Mouse (Mus musculus) kidney, postnatal 0 days (tissue): ENCODE measurements around the gene Pcyt2. TPM values are rescaled to one million over a fixed set of nuclear protein-coding genes. Genes with fewer than 3 reads are reported as not detected.

Experiments used
- ATAC-seq: fragments of 200-750 bp; cut with Nextera tagmentation; replicated peaks from 2 replicates; pipeline ENCODE4 v1.8.0; 2017; ENCODE audit warnings: low read depth, moderate number of reproducible peaks, moderate TSS enrichment, moderate library complexity; ENCODE audit not compliant: low FRiP score
- DNase-seq: peaks from one replicate; pipeline ENCODE4 v3.0.0-alpha.2; 2016; ENCODE audit warnings: low spot score
- H3K27ac ChIP-seq: fragments of 300-500 bp; sonication (generic); 2 replicates; pipeline ENCODE4 v1.5.1; 2014; ENCODE audit warnings: mild to moderate bottlenecking
- H3K27me3 ChIP-seq: fragments of 300-500 bp; sonication (generic); 2 replicates; pipeline ENCODE4 v1.6.1; 2014; ENCODE audit warnings: low read length, mixed read lengths; ENCODE audit not compliant: insufficient read depth
- H3K36me3 ChIP-seq: fragments of 300-500 bp; sonication (generic); 2 replicates; pipeline ENCODE4 v1.6.1; 2014; ENCODE audit warnings: low read length, mixed read lengths; ENCODE audit not compliant: insufficient read depth
- H3K4me1 ChIP-seq: fragments of 300-500 bp; sonication (generic); replicated peaks from 2 replicates; pipeline ENCODE4 v1.6.1; 2014; ENCODE audit warnings: antibody characterized with exemption, low read length, mixed read lengths; ENCODE audit not compliant: insufficient read depth
- H3K4me2 ChIP-seq: fragments of 300-500 bp; sonication (generic); 2 replicates; pipeline ENCODE4 v1.6.1; 2014; ENCODE audit warnings: mild to moderate bottlenecking, low read length, moderate library complexity, mixed read lengths
- H3K4me3 ChIP-seq: fragments of 300-500 bp; sonication (generic); replicated peaks from 2 replicates; pipeline ENCODE4 v1.5.1; 2014; ENCODE audit warnings: low read depth, low read length
- H3K9ac ChIP-seq: fragments of 300-500 bp; sonication (generic); 2 replicates; pipeline ENCODE4 v1.6.1; 2014; ENCODE audit warnings: low read depth, low read length
- H3K9me3 ChIP-seq: fragments of 300-500 bp; sonication (generic); replicated peaks from 2 replicates; pipeline ENCODE4 v1.6.1; 2016; ENCODE audit warnings: low read length, inconsistent platforms, mixed read lengths
- CTCF ChIP-seq: IDR thresholded peaks from 2 replicates; pipeline ENCODE4 v1.5.1; 2016; ENCODE audit warnings: antibody characterized with exemption, low read depth, mild to moderate bottlenecking, moderate library complexity
- WGBS: fragments of 180-500 bp; shearing (Covaris S2); extraction: QIAGEN DNeasy Blood & Tissue Kit; methylation state at CpG from one replicate; pipeline ENCODE4 v1.1.7; 2014; 5-methylcytosine and 5-hydroxymethylcytosine counted together
- polyA plus RNA-seq: library from polyadenylated mRNA; unstranded; fragments of >200 nt; fragmentation: Nextera tagmentation; extraction: Ambion mirVana; gene quantifications from 2 replicates; pipeline ENCODE4 v1.2.1, GENCODE M21; 2015

The Pcyt2 gene
- polyA plus RNA-seq, 1 experiment from 2014 or later: 116 TPM

DNA sequence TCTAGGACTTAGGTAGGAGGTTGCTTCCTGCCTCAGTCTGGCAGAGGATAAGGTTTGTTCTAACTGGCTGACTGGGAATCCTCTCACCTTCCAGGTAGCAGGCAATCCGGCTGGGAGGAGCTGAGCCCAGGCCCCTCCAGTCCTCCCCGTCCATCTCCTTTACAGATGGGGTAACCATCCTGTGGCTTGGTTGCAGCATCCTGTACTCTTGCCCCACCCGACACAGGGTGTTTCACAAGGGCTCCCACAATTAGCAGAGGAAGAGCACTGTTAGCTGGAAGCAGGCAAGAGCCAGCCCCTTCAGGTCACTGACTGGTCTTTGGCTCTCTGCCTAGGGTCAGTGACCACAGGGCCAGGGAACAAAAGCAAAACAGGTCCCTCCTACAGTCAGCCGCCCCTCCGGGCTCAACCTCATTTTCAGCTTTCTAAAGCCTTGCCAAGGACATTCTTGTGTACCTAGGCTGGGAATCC is 12.7 kb upstream of the Pcyt2 start:
- ATAC-seq (no peak), DNase-seq (peak; percentile 37)
- Histone ChIP-seq H3K9ac (peak overlapping the region; percentile 48; the same call in 1 of the 2 replicates), H3K4me1 (peaks cover 20% of the 10 kb centered on the region), H3K27me3 (no peaks in the 10 kb centered on the region), H3K27ac (peak overlapping the region; percentile 81), H3K36me3 (peaks cover 15% of the 10 kb centered on the region), H3K9me3 (no peaks in the 10 kb centered on the region), H3K4me2 (peak overlapping the region; percentile 96), H3K4me3 (0 out of 2 replicates have a peak overlapping the region, but pooled peaks have one; percentile 7)
- no peak for TF ChIP-seq CTCF
- WGBS: 15% methylated on average over 5 of the region's 5 CpGs

- Histone ChIP-seq H3K9ac (peak overlapping the region; percentile 48; the same call in 1 of the 2 replicates), H3K27ac (peak overlapping the region; percentile 81), H3K4me1 (peaks cover 25% of the 10 kb centered on the region), H3K4me2 (peak overlapping the region; percentile 96), H3K9me3 (no peaks in the 10 kb centered on the region), H3K27me3 (no peaks in the 10 kb centered on the region), H3K4me3 (no peak overlapping the region), H3K36me3 (peaks cover 15% of the 10 kb centered on the region)
- DNase-seq (peak; percentile 22), ATAC-seq (no peak)
- TF ChIP-seq CTCF: no peak
- WGBS: 27% methylated on average over 6 of the region's 7 CpGs
Observed at GRCm38 (mm10) chr11:120629911-120630310, 12.2 kb upstream of the Pcyt2 start.

GRCm38 (mm10) chr11:120629341-120629730 is 11.6 kb upstream of the Pcyt2 start:
- H3K4me2 ChIP-seq: peak overlapping the region; percentile 96
- peak overlapping the region; percentile 81 for H3K27ac ChIP-seq
- no peaks in the 10 kb centered on the region for H3K9me3 ChIP-seq
- no peak for TF ChIP-seq CTCF
- H3K27me3 ChIP-seq: no peaks in the 10 kb centered on the region
- H3K9ac ChIP-seq: peak overlapping the region; percentile 48; the same call in 1 of the 2 replicates
- DNase-seq (no peak), ATAC-seq (no peak)
- WGBS: 79% methylated on average over 23 of the region's 23 CpGs
- peaks cover 25% of the 10 kb centered on the region for H3K4me1 ChIP-seq
- H3K4me3 ChIP-seq: no peak overlapping the region
- peaks cover 15% of the 10 kb centered on the region for H3K36me3 ChIP-seq

DNA sequence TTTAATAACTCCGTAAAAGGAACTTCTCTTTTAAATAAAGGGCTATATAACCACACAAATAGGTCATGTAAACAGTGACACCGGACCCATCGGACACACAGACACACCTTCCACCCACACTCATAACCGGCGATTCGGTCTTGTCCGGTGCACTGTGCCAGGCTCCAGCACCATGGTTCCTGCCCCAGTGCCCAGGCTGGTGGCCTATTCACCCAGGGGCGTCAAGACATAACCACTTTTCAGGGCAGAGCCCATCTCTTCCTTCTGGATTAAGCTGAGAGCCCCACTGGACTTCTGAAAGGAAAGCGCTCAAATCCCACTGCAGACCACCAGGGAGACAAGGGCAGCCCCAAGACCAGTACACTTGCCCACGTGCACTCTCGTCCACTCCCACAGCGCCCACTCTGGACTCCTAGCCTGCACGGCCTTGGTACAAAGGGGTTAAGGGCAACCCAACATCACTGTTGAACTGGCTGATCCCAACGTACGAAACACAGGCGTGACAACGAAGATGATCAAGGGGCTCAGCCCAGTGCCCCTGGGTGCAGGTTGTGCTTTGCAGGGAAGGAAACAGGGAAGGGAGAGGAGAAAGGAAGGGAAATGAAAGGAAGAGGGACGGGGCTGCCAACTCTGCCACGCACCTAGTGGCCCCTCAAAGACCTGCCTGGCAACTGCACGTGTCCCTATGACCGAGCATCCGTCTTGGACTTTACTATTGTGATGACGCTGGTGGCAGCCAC is 11.0 kb upstream of the Pcyt2 start:
- no peak overlapping the region; the same call in 1 of the 2 replicates for H3K27ac ChIP-seq
- H3K4me3 ChIP-seq: no peak overlapping the region
- no peak for ATAC-seq
- peaks cover 15% of the 10 kb centered on the region for H3K36me3 ChIP-seq
- no peak overlapping the region for H3K9ac ChIP-seq
- no peak overlapping the region for H3K4me2 ChIP-seq
- peaks cover 21% of the 10 kb centered on the region for H3K4me1 ChIP-seq
- WGBS: 93% methylated on average over 23 of the region's 23 CpGs
- no peak for DNase-seq
- H3K9me3 ChIP-seq: no peaks in the 10 kb centered on the region
- no peaks in the 10 kb centered on the region for H3K27me3 ChIP-seq
- no peak for TF ChIP-seq CTCF

GRCm38 (mm10) chr11:120627468-120628300 is 9.9 kb upstream of the Pcyt2 start:
- DNase-seq: no peak
- no peak for ATAC-seq

DNA sequence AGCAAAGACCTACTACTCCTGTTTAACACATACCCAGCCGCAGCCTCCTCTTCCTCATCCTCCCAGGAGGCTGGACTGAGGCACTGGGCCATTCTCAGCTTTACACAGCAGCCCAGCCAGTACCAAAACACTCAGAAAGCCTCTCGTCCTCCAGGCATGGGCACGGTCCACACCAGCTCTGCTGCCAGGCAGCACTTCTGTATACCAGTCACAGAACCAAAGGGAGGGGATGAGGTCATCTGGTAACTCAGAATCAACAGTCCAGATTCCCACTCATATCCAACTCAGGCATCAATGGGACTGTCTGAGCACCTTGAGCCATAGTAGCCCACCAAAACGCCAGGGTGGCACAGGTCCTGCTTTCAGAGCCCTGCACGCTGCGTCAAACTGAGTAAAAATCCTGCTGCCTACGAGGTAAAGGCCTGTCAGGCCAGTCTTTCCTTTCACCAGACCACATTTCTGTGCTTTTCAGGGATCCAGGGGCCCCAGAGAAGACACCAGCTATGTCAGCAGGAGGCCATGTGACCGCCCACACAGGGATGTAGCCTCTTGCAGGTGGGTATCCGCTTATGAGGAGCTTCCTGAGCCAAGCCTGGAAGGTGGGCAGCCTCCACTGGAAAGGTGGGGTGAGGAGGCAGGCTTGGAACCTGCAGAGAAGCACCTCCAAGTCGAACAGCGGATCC is 9.2 kb upstream of the Pcyt2 start:
- H3K4me1 ChIP-seq: peaks cover 20% of the 10 kb centered on the region
- H3K9ac ChIP-seq: no peak overlapping the region
- H3K4me2 ChIP-seq: no peak overlapping the region
- H3K27ac ChIP-seq: no peak overlapping the region
- H3K27me3 ChIP-seq: no peaks in the 10 kb centered on the region
- H3K36me3 ChIP-seq: peaks cover 15% of the 10 kb centered on the region
- no peak for TF ChIP-seq CTCF
- no peaks in the 10 kb centered on the region for H3K9me3 ChIP-seq
- WGBS: 89% methylated on average over 11 of the region's 11 CpGs
- ATAC-seq (no peak), DNase-seq (no peak)
- H3K4me3 ChIP-seq: no peak overlapping the region

More at GRCm38 (mm10) chr11:120627468-120628300, 9.9 kb upstream of the Pcyt2 start:
- WGBS: 87% methylated on average over 22 of the region's 22 CpGs
- Histone ChIP-seq H3K4me2 (no peak overlapping the region), H3K4me1 (peaks cover 20% of the 10 kb centered on the region), H3K4me3 (no peak overlapping the region), H3K27ac (no peak overlapping the region), H3K9me3 (no peaks in the 10 kb centered on the region), H3K9ac (no peak overlapping the region), H3K36me3 (peaks cover 15% of the 10 kb centered on the region), H3K27me3 (no peaks in the 10 kb centered on the region)
- no peak for TF ChIP-seq CTCF
